Mouse (Mus musculus) small intestine, adult 2 months (tissue): Measurements from ENCODE around the gene Chd4.
"Not testable (repeated sequence)": the region's sequence is repeated elsewhere in the genome, so short reads cannot be mapped to it uniquely, and the experiment has no call there.

ENCODE experiments used
- CTCF ChIP-seq: fragments of 200-500 bp; IDR thresholded peaks from 2 replicates; pipeline ENCODE4 v1.5.1; 2012; ENCODE audit warnings: low read depth, mild to moderate bottlenecking, control low read depth, inconsistent platforms, low read length, moderate library complexity, mixed read lengths; ENCODE audit not compliant: insufficient replicate concordance, insufficient read length; ENCODE audit errors: extremely low read depth
- POLR2A ChIP-seq: fragments of 200-500 bp; IDR thresholded peaks from 2 replicates; pipeline ENCODE4 v1.6.1; 2012; ENCODE audit warnings: low read depth, mild to moderate bottlenecking, control low read depth, inconsistent platforms, low read length, moderate library complexity

DNA sequence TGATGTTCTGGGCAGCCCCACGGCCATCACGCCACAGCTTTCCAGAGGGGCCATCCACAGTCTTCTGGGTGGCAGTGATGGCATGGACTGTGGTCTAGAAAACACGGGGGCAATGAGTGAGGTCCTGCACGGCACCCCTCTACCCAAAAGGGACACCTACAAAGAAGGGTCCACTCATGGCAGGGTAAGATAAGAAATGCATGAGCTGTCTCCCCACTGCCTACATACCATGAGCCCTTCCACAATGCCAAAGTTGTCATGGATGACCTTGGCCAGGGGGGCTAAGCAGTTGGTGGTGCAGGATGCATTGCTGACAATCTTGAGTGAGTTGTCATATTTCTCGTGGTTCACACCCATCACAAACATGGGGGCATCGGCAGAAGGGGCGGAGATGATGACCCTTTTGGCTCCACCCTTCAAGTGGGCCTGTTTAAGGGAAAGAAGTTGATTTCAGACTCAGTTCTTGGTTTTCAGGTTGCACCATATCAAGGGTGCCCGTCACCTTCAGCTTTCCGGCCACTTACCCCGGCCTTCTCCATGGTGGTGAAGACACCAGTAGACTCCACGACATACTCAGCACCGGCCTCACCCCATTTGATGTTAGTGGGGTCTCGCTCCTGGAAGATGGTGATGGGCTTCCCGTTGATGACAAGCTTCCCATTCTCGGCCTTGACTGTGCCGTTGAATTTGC is 67.0 kb downstream of the Chd4 start:
- not testable (repeated sequence) for TF ChIP-seq CTCF, POLR2A
